Mouse (Mus musculus): Measurements from ENCODE around the gene Cramp1l. TPM values are rescaled to one million over a fixed set of nuclear protein-coding genes. Genes with fewer than 3 reads are reported as not detected.

Gene Cramp1l
- total and polyA plus RNA-seq, 2 experiments from 2014 or later, result 3.2 to 22.3 TPM

GRCm38 (mm10) chr17:25014841-25015570 lies 582 bp downstream of the Cramp1l start:
- no peak for TF ChIP-seq CTCF (IDR thresholded peaks at IDR 0.05)
- DNase-seq (ENCODE audit: low spot score), result peak; percentile 45
- Histone ChIP-seq H3K27ac (ENCODE audit: low read depth, low read length) (peak overlapping the region; percentile 77), H3K4me3 (ENCODE audit: low read depth, low read length) (peak overlapping the region; percentile 81), H3K27me3 (ENCODE audit: insufficient read depth, low read length) (no peaks in the 10 kb centered on the region), H3K9me3 (ENCODE audit: low read length) (no peaks in the 10 kb centered on the region), H3K4me1 (ENCODE audit: insufficient read depth, low read length) (peaks cover 10% of the 10 kb centered on the region), H3K4me2 (ENCODE audit: low read depth, low read length, poor library complexity, severe bottlenecking) (peak overlapping the region; percentile 100), H3K9ac (replicated peaks; ENCODE audit: low read length, poor library complexity, severe bottlenecking) (peak overlapping the region; percentile 75), H3K36me3 (ENCODE audit: insufficient read depth, low read length) (peaks cover 10% of the 10 kb centered on the region; the same call in 1 of the 2 replicates)
- WGBS, result under 1% methylated on average over 34 of the region's 39 CpGs
- peak; percentile 15; the same call in 1 of the 2 replicates for ATAC-seq (ENCODE audit: low FRiP score)

- peak overlapping the region; percentile 75 for H3K9ac ChIP-seq (replicated peaks; ENCODE audit: low read length, poor library complexity, severe bottlenecking)
- peak overlapping the region; percentile 100 for H3K4me2 ChIP-seq (ENCODE audit: low read depth, low read length, poor library complexity, severe bottlenecking)
- H3K36me3 ChIP-seq (ENCODE audit: insufficient read depth, low read length), result peaks cover 10% of the 10 kb centered on the region; the same call in 1 of the 2 replicates
- DNase-seq (ENCODE audit: low spot score) (peak; percentile 6), ATAC-seq (ENCODE audit: low FRiP score) (no peak)
- H3K27ac ChIP-seq (ENCODE audit: low read depth, low read length), result peak overlapping the region; percentile 62
- no peak for TF ChIP-seq CTCF (IDR thresholded peaks at IDR 0.05)
- peaks cover 10% of the 10 kb centered on the region for H3K4me1 ChIP-seq (ENCODE audit: insufficient read depth, low read length)
- H3K27me3 ChIP-seq (ENCODE audit: insufficient read depth, low read length), result no peaks in the 10 kb centered on the region
- H3K4me3 ChIP-seq (ENCODE audit: low read depth, low read length), result peak overlapping the region; percentile 81
- WGBS, result under 1% methylated on average over 55 of the region's 81 CpGs
- no peaks in the 10 kb centered on the region for H3K9me3 ChIP-seq (ENCODE audit: low read length)
Measured at GRCm38 (mm10) chr17:25013606-25014501, 1.7 kb downstream of the Cramp1l start.

- ATAC-seq (ENCODE audit: low FRiP score) (no peak), DNase-seq (ENCODE audit: low spot score) (no peak)
- Histone ChIP-seq H3K36me3 (ENCODE audit: insufficient read depth, low read length) (peaks cover 15% of the 10 kb centered on the region; the same call in 1 of the 2 replicates), H3K27ac (ENCODE audit: low read depth, low read length) (no peak overlapping the region), H3K9me3 (ENCODE audit: low read length) (no peaks in the 10 kb centered on the region), H3K4me2 (ENCODE audit: low read depth, low read length, poor library complexity, severe bottlenecking) (no peak overlapping the region), H3K9ac (replicated peaks; ENCODE audit: low read length, poor library complexity, severe bottlenecking) (no peak overlapping the region), H3K4me1 (ENCODE audit: insufficient read depth, low read length) (no peaks in the 10 kb centered on the region), H3K27me3 (ENCODE audit: insufficient read depth, low read length) (no peaks in the 10 kb centered on the region), H3K4me3 (ENCODE audit: low read depth, low read length) (no peak overlapping the region)
- no peak for TF ChIP-seq CTCF (IDR thresholded peaks at IDR 0.05)
Measured at GRCm38 (mm10) chr17:25007480-25007879, 8.1 kb downstream of the Cramp1l start.

DNA sequence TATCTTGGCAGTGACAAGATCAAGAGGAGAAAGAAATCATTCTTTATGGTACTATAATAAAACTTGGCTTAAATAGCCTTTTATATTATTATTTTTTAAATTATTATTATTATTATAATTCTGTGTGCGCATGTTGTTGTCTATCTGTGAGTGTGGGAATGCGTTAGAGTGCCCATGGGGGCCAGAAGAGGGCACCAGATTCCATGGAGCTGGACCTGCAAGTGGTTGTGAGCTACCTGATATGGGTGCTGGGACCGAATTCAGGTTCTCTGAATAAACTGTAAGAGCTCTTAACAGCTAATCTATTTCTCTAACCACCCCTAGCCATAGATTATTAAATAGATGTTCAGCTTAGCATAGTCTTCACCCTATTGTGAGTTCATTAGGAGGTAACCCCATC lies 10.5 kb downstream of the Cramp1l start:
- no peaks in the 10 kb centered on the region for H3K27me3 ChIP-seq (ENCODE audit: insufficient read depth, low read length)
- TF ChIP-seq CTCF (IDR thresholded peaks at IDR 0.05), result no peak
- no peak overlapping the region for H3K9ac ChIP-seq (replicated peaks; ENCODE audit: low read length, poor library complexity, severe bottlenecking)
- DNase-seq (ENCODE audit: low spot score), result no peak
- no peak for ATAC-seq (ENCODE audit: low FRiP score)
- no peak overlapping the region for H3K27ac ChIP-seq (ENCODE audit: low read depth, low read length)
- 92% methylated on average over 3 of the region's 3 CpGs for WGBS
- H3K4me2 ChIP-seq (ENCODE audit: low read depth, low read length, poor library complexity, severe bottlenecking), result no peak overlapping the region
- peaks cover 17% of the 10 kb centered on the region; the same call in 1 of the 2 replicates for H3K36me3 ChIP-seq (ENCODE audit: insufficient read depth, low read length)
- H3K9me3 ChIP-seq (ENCODE audit: low read length), result no peaks in the 10 kb centered on the region
- H3K4me3 ChIP-seq (ENCODE audit: low read depth, low read length), result no peak overlapping the region
- H3K4me1 ChIP-seq (ENCODE audit: insufficient read depth, low read length), result no peaks in the 10 kb centered on the region

DNA sequence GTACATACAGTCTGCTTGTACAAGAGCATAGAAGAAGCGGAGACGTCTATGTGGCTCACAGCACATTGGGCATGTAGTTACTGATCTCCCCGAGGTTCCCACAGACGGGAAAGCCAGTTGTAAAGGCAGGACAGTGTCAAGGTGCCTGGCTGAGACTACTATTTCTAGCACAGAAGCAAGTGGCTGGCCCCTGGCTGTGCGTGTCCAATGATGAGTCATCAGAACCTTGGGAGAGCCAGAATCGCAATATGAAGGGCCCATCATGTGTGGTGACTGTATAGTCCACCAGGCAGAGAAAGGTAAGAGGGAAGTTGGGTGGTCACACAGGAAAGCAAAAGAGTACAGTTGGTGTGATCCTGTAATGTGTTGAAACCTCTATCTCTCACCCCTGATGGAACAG lies 20.9 kb downstream of the Cramp1l start:
- Histone ChIP-seq H3K4me2 (ENCODE audit: low read depth, low read length, poor library complexity, severe bottlenecking) (no peak overlapping the region), H3K9ac (replicated peaks; ENCODE audit: low read length, poor library complexity, severe bottlenecking) (no peak overlapping the region), H3K27me3 (ENCODE audit: insufficient read depth, low read length) (no peaks in the 10 kb centered on the region), H3K4me3 (ENCODE audit: low read depth, low read length) (no peak overlapping the region), H3K27ac (ENCODE audit: low read depth, low read length) (no peak overlapping the region), H3K36me3 (ENCODE audit: insufficient read depth, low read length) (peaks cover 68% of the 10 kb centered on the region), H3K4me1 (ENCODE audit: insufficient read depth, low read length) (no peaks in the 10 kb centered on the region), H3K9me3 (ENCODE audit: low read length) (no peaks in the 10 kb centered on the region)
- WGBS, result 92% methylated on average over 6 of the region's 6 CpGs
- no peak for TF ChIP-seq CTCF (IDR thresholded peaks at IDR 0.05)
- DNase-seq (ENCODE audit: low spot score) (no peak), ATAC-seq (ENCODE audit: low FRiP score) (no peak)

GRCm38 (mm10) chr17:24987221-24987620 lies 28.4 kb downstream of the Cramp1l start:
- H3K9ac ChIP-seq (replicated peaks; ENCODE audit: low read length, poor library complexity, severe bottlenecking), result no peak overlapping the region
- ATAC-seq (ENCODE audit: low FRiP score), result no peak
- TF ChIP-seq CTCF (IDR thresholded peaks at IDR 0.05), result no peak
- H3K27ac ChIP-seq (ENCODE audit: low read depth, low read length), result no peak overlapping the region
- H3K9me3 ChIP-seq (ENCODE audit: low read length), result no peaks in the 10 kb centered on the region
- H3K4me2 ChIP-seq (ENCODE audit: low read depth, low read length, poor library complexity, severe bottlenecking), result no peak overlapping the region
- 96% methylated on average over 6 of the region's 6 CpGs for WGBS
- H3K36me3 ChIP-seq (ENCODE audit: insufficient read depth, low read length), result peaks cover 65% of the 10 kb centered on the region
- H3K4me3 ChIP-seq (ENCODE audit: low read depth, low read length), result no peak overlapping the region
- no peaks in the 10 kb centered on the region for H3K4me1 ChIP-seq (ENCODE audit: insufficient read depth, low read length)
- no peak for DNase-seq (ENCODE audit: low spot score)
- H3K27me3 ChIP-seq (ENCODE audit: insufficient read depth, low read length), result no peaks in the 10 kb centered on the region
